Mouse (Mus musculus): ENCODE data around the gene St3gal2.

DNA sequence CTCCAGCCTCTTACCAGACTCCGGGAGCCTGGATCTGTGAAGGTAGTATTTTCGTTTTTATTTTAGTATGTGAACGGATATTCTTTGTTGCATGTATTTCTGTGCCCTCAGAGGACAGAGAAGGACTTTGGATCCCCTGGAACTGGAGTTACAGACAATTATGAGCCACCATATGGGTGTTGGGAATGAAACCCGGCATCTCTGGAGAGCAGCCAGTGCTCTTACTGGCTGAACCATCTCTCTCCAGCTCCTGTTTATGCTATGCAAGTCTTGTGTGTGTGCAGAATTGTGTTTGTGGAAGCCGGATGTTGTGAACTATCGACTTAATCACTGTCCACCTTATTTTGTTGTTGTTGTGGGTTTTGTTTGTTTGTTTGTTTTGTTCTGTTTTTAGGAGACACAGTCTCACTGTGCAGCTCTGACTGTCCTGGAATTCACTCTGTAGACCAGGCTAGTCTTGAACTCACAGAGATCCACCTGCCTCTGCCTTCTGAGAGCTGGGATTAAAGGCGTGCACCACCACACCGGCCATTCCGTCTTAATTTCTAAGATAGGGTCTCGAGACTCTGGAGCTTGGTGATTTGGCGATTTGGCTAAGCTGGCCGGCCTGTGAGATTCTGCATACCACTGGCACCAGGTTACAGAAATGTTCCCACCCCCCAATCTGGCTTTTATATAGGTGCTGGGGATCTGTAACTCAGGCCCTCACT is 39.5 kb downstream of the St3gal2 start:
- TF ChIP-seq POLR2A (IDR thresholded peaks at IDR 0.05; ENCODE audit: insufficient read length, low read depth) (no peak), MYOG (IDR thresholded peaks at IDR 0.05; ENCODE audit: control insufficient read depth in 1 of 3, insufficient read depth in 1 of 3, insufficient read length in 2 of 3, low read depth in 2 of 3) (no peak), MAX (IDR thresholded peaks at IDR 0.05; ENCODE audit: low read depth) (no peak), TCF12 (IDR thresholded peaks at IDR 0.05; ENCODE audit: insufficient read depth, poor library complexity, severe bottlenecking) (no peak), TCF3 (IDR thresholded peaks at IDR 0.05; ENCODE audit: insufficient read length, low read depth) (no peak), E2F4 (IDR thresholded peaks at IDR 0.05; ENCODE audit: insufficient read depth) (no peak)

All from myocyte (in vitro differentiated cells).